Mouse (Mus musculus) WW6 (cell line): ENCODE data around the gene Dscam.

ENCODE experiments used
- DNase-seq: peaks from one replicate; pipeline ENCODE4 v3.0.0-alpha.2; 2013; ENCODE audit warnings: low read depth, low spot score

Gene Dscam

GRCm38 (mm10) chr16:97170513-97171081 is at the start of gene Dscam:
Dscam (minus strand) TSS chr16:97170752.
- peak; percentile 18 for DNase-seq

- no peak for DNase-seq
Measured at GRCm38 (mm10) chr16:97219381-97219780, 48.8 kb upstream of the Dscam start.

GRCm38 (mm10) chr16:97209997-97210396 is 39.4 kb upstream of the Dscam start:
- no peak for DNase-seq

- no peak for DNase-seq
Measured at GRCm38 (mm10) chr16:97208276-97208675, 37.7 kb upstream of the Dscam start.

GRCm38 (mm10) chr16:97204090-97204489 is 33.5 kb upstream of the Dscam start:
- DNase-seq = no peak

- no peak for DNase-seq
Measured at GRCm38 (mm10) chr16:97203554-97203953, 33.0 kb upstream of the Dscam start.

- DNase-seq = no peak
Measured at GRCm38 (mm10) chr16:97194630-97195029, 24.1 kb upstream of the Dscam start.

- no peak for DNase-seq
Measured at GRCm38 (mm10) chr16:97194179-97194578, 23.6 kb upstream of the Dscam start.

GRCm38 (mm10) chr16:97192296-97192695 is 21.7 kb upstream of the Dscam start:
- DNase-seq = no peak

GRCm38 (mm10) chr16:97190604-97191003 is 20.1 kb upstream of the Dscam start:
- DNase-seq = no peak

GRCm38 (mm10) chr16:97171500-97171899 is 948 bp upstream of the Dscam start:
- no peak for DNase-seq

- peak; percentile 5 for DNase-seq
Measured at GRCm38 (mm10) chr16:97169901-97170512, 545 bp downstream of the Dscam start.

GRCm38 (mm10) chr16:97168614-97169013 is 1.9 kb downstream of the Dscam start:
- DNase-seq = no peak

- no peak for DNase-seq
Measured at GRCm38 (mm10) chr16:97168030-97168429, 2.5 kb downstream of the Dscam start.

GRCm38 (mm10) chr16:97166166-97166565 is 4.4 kb downstream of the Dscam start:
- no peak for DNase-seq

- DNase-seq = peak; percentile 24
Measured at GRCm38 (mm10) chr16:97165444-97166121, 5.0 kb downstream of the Dscam start.

GRCm38 (mm10) chr16:97158279-97158678 is 12.3 kb downstream of the Dscam start:
- no peak for DNase-seq

- no peak for DNase-seq
Measured at GRCm38 (mm10) chr16:97144544-97145194, 25.9 kb downstream of the Dscam start.

GRCm38 (mm10) chr16:97141943-97142342 is 28.6 kb downstream of the Dscam start:
- DNase-seq = no peak

GRCm38 (mm10) chr16:97135003-97135827 is 35.3 kb downstream of the Dscam start:
- no peak for DNase-seq

GRCm38 (mm10) chr16:97127296-97127695 is 43.3 kb downstream of the Dscam start:
- DNase-seq = no peak

GRCm38 (mm10) chr16:97110028-97110427 is 60.5 kb downstream of the Dscam start:
- no peak for DNase-seq
